Mouse (Mus musculus) heart, adult 8-10 months (tissue): ENCODE data around the gene Ccdc9b. TPM values are rescaled to one million over a fixed set of nuclear protein-coding genes. Genes with fewer than 3 reads are reported as not detected.

Experiments
- DNase-seq: peaks from one replicate; pipeline ENCODE4 v3.0.0; 2022; ENCODE audit warnings: low spot score
- total RNA-seq, 4 experiments: library from RNA; stranded (reverse); gene quantifications; 2 replicates each; pipeline ENCODE4 v1.2.4; 2022

Gene Ccdc9b
- total RNA-seq, 4 experiments from 2014 or later = 24.6 to 38.6 (median 29.6) TPM

DNA sequence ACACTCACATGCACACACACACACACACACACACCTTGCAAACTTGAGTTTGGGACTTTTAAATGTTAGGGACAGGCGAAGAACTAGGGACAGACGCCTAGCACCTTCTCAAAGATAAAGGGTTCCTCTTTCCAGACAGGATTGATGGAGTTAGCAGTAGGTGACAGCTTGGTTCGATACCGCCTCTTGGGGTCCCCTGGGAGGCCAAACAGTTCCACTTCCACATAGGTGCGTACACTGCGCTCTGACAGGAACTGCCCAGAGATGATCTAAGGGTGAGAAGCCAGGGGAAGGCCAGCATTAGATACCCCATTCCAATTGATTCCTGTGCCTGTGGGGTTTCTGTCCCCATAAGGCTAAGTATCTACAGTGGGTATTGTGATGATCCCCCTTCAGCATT lies 48.8 kb downstream of the Ccdc9b start:
- DNase-seq = no peak

DNA sequence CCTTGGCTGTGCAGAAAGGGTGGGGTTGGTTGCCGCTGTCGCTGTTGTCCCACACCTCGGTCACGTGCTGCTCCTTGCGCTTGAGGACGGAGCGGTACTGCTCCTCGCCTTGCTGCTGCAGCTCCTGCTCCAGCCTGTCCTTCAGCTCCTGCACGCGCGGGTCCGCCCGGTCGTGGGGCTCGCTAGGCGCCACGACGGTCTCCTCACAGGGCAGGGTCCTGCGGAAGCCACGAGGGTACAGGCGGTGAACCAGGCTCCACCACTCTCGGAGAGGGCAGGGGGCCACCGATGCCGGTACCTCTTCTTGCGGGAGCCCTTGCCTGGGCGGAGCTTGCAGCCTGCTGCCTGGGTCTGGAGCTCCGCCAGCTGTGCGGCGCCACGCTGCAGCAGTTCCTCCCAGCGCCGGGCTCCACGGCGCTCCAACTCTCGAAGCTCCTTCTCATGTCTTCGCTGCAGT lies 51.4 kb downstream of the Ccdc9b start:
- DNase-seq = no peak

DNA sequence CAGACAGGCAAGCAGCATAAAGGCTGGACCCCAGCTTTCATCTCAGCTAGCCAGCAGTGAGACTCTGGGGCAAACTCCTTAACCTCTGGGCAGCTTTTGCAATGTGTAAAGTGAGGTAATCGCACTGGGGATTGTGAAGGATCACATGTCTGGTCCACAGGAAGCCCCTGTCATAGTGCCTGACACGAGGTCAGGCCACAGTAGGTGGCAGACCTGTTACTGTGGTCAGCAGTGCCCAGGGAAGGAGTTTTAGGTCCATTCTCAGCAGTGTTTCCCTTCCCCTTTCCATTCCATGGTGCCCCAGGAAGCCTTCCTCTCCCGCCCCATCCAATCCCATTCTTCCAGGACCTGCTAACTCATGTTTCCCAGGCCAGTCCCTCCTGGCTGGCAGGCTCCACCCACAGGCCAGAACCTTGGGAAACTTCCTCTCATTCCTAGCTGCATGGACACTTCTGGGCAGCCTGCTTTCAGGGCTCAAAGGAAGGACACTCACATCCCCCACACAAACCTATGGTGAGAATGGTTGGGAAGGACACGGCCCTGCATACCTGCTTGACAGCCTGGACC lies 52.7 kb downstream of the Ccdc9b start:
- DNase-seq = no peak

DNA sequence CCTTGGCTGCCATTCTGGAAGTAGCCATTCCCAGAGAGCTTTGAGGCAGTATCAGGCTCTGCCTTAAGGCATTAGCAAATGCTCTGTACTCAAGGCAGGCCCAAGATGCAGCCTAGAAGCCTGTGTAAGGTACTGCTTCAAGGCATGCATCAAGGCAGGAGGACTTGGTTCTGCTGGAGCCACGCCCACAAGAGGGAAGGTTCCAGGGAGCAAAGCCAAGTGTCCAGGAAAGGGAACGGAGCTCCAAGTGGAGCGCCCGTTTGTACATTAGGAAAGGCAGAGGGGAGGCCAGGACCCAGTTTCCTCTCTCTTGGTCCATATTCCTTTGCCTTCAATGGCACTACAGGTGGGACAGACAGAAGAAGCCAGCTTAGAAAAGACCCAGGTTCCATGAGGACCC lies 54.0 kb downstream of the Ccdc9b start:
- DNase-seq = no peak

DNA sequence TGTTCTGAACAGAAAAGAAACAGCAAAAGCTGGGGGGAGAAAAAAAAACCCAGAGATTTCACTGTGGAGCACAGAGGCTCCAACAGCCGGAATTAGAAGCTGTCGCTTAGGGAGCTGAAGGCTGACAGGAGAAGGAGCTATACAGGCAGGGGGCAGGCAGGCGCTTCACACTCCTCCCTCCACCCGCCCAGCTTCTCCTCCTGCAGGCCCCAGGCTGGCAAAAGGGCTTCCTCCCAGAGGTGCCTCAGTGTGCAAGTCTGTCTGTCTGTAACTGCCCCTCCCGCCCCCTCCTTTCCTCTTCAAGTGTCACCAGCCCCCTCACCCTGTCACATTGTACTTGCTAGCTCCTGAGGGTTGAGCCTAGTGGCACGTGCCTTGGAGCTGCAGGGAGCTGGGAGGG lies 56.0 kb downstream of the Ccdc9b start:
- DNase-seq = no peak

Other genes starting within 250 kb of the Ccdc9b start
- gene Bmf, start 213.0 kb downstream of the Ccdc9b start, total RNA-seq = 1 to 10 TPM; 2.8 to 9.8 (median 7.7) TPM
- gene Bub1b, start 164.4 kb downstream of the Ccdc9b start, total RNA-seq = under 1 TPM; 0.56 to 0.94 (median 0.60) TPM
- 10 to 100 TPM in 3 of 4 experiments, 1 to 10 TPM in 1; 7.5 to 13.4 (median 11.4) TPM for gene Pak6, start 99.4 kb downstream of the Ccdc9b start, total RNA-seq
- 1 to 10 TPM; 1.0 to 3.1 (median 1.7) TPM for gene Ankrd63, start 58.7 kb downstream of the Ccdc9b start, total RNA-seq
- 1 to 10 TPM; 2.2 to 3.3 (median 2.5) TPM for gene Plcb2, start 34.2 kb downstream of the Ccdc9b start, total RNA-seq
- 10 to 100 TPM; 33.0 to 45.2 (median 33.9) TPM for gene Inafm2, start 16.9 kb downstream of the Ccdc9b start, total RNA-seq
- not detected for gene Phgr1, start 10.1 kb upstream of the Ccdc9b start, total RNA-seq
- under 1 TPM in 3 of 4 experiments, not detected in 1; 0.09 to 0.14 (median 0.09) TPM for gene Disp2, start 17.1 kb upstream of the Ccdc9b start, total RNA-seq
- 1 to 10 TPM in 2 of 4 experiments, under 1 TPM in 2; 0.22 to 1.1 (median 0.79) TPM for gene Knstrn, start 51.3 kb upstream of the Ccdc9b start, total RNA-seq
- 100 to 1,000 TPM; 383 to 490 (median 481) TPM for gene Ivd, start 99.3 kb upstream of the Ccdc9b start, total RNA-seq
- 10 to 100 TPM; 14.0 to 21.2 (median 15.9) TPM for gene Bahd1, start 137.7 kb upstream of the Ccdc9b start, total RNA-seq
- 1 to 10 TPM; 5.7 to 9.2 (median 8.4) TPM for gene Chst14, start 163.8 kb upstream of the Ccdc9b start, total RNA-seq